Mouse (Mus musculus): ENCODE measurements at regions not wholly inside any gene's neighbourhood (a gene's known extent, or its start where the extent isn't known, plus 50 kb on each side); places are given as distances from the start of the nearest gene placed in this dataset.

DNA sequence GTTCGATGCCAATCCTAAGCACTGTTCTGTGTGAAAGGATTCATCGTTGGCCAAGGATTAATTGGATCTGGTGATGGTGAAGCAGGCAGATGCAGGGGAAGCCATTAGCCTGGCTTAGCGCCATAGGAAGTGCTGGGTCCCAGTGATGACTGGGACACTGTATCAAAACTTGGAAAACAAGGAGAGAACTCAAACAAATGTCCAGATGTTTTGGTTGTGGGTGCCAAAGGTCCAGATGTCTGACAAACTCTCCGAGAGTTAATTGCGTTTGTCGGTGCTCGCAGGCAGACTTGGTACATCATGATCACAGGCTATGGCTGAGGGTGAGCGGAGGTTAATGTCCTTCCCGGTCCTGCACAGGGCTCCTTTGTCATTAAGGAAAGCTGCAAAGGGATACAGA is 283.4 kb downstream of the Hlx start:
- Histone ChIP-seq H3K27me3 (ENCODE audit: control insufficient read depth, insufficient read depth, low read length) (no peaks in the 10 kb centered on the region), H3K9ac (ENCODE audit: low read length) (no peak overlapping the region), H3K4me1 (replicated peaks; ENCODE audit: control insufficient read depth, insufficient read depth) (no peaks in the 10 kb centered on the region), H3K27ac (replicated peaks) (no peak overlapping the region), H3K4me3 (ENCODE audit: low read depth, low read length) (no peak overlapping the region), H3K9me3 (ENCODE audit: control insufficient read depth, low read length) (no peaks in the 10 kb centered on the region), H3K4me2 (replicated peaks; ENCODE audit: low read depth) (no peak overlapping the region), H3K36me3 (ENCODE audit: control insufficient read depth, insufficient read depth, low read length) (no peaks in the 10 kb centered on the region)
- WGBS = 49% methylated on average over 9 of the region's 9 CpGs
- TF ChIP-seq CTCF (IDR thresholded peaks at IDR 0.05; ENCODE audit: low read depth) = no peak
- TF ChIP-seq EP300 (optimal IDR thresholded peaks at IDR 0.05) = no peak
- ATAC-seq (ENCODE audit: low FRiP score, low TSS enrichment) = no peak
- DNase-seq (ENCODE audit: low spot score) = no peak

GRCm38 (mm10) chr1:184447911-184448310 is 284.5 kb downstream of the Hlx start:
- Histone ChIP-seq H3K9me3 (ENCODE audit: control insufficient read depth, low read length) (no peaks in the 10 kb centered on the region), H3K27ac (replicated peaks) (no peak overlapping the region), H3K4me2 (replicated peaks; ENCODE audit: low read depth) (no peak overlapping the region), H3K27me3 (ENCODE audit: control insufficient read depth, insufficient read depth, low read length) (no peaks in the 10 kb centered on the region), H3K9ac (ENCODE audit: low read length) (no peak overlapping the region), H3K36me3 (ENCODE audit: control insufficient read depth, insufficient read depth, low read length) (no peaks in the 10 kb centered on the region), H3K4me1 (replicated peaks; ENCODE audit: control insufficient read depth, insufficient read depth) (no peaks in the 10 kb centered on the region), H3K4me3 (ENCODE audit: low read depth, low read length) (no peak overlapping the region)
- ATAC-seq (ENCODE audit: low FRiP score, low TSS enrichment) (no peak), DNase-seq (ENCODE audit: low spot score) (peak; percentile 77)
- 50% methylated on average over 7 of the region's 7 CpGs for WGBS
- TF ChIP-seq CTCF (IDR thresholded peaks at IDR 0.05; ENCODE audit: low read depth) = peak; percentile 86
- no peak for TF ChIP-seq EP300 (optimal IDR thresholded peaks at IDR 0.05)

DNA sequence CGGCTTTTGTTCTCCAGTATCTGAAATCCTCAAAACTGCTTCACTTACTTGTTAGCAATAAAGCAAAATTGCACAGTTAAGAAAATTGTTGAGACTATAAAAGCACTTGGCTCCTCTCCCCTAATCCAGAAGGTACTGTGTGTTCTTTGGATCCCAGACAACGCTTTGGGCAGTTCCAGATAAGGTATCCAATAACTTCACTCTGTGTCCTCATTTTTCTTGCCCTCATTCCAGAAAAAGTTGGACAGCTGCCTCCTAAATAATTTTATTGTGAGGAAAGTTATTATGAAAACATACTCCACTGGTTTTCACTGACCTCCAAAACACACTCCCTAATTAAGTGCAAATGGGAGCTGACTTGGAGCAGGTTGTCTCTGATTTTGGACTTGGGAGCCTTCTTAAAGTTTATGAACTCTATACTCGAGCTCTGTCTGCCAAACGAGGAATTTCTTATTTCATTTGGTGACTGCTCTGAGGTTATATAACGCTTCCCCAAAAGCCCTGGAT is 285.2 kb downstream of the Hlx start:
- WGBS = 50% methylated on average over 5 of the region's 5 CpGs
- Histone ChIP-seq H3K4me2 (replicated peaks; ENCODE audit: low read depth) (no peak overlapping the region), H3K27me3 (ENCODE audit: control insufficient read depth, insufficient read depth, low read length) (no peaks in the 10 kb centered on the region), H3K9ac (ENCODE audit: low read length) (no peak overlapping the region), H3K4me3 (ENCODE audit: low read depth, low read length) (no peak overlapping the region), H3K4me1 (replicated peaks; ENCODE audit: control insufficient read depth, insufficient read depth) (no peaks in the 10 kb centered on the region), H3K9me3 (ENCODE audit: control insufficient read depth, low read length) (no peaks in the 10 kb centered on the region), H3K27ac (replicated peaks) (no peak overlapping the region), H3K36me3 (ENCODE audit: control insufficient read depth, insufficient read depth, low read length) (no peaks in the 10 kb centered on the region)
- no peak for DNase-seq (ENCODE audit: low spot score)
- TF ChIP-seq CTCF (IDR thresholded peaks at IDR 0.05; ENCODE audit: low read depth) (no peak), EP300 (optimal IDR thresholded peaks at IDR 0.05) (no peak)
- ATAC-seq (ENCODE audit: low FRiP score, low TSS enrichment) = no peak

DNA sequence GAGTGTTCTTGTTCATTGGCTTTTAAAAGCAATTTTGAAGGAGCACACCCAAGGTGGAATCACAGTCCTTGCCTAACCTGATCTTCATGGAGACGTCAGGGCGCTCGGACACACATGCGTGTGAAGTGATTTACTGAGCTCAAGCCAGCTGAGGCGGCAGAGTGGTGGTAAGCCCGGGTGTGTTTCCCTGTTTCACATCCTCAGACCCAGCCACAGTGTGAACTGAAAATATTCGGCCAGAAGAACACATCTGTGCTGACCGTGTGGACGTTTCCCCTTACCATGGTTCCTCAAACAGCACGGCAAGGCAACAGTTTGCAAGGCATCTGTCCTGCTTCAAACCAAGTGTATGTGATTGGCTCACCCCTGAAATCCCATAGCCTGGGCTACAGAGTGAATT is 288.2 kb downstream of the Hlx start:
- H3K4me1 ChIP-seq (replicated peaks; ENCODE audit: control insufficient read depth, insufficient read depth) = no peaks in the 10 kb centered on the region
- 81% methylated on average over 10 of the region's 10 CpGs for WGBS
- no peak overlapping the region for H3K9ac ChIP-seq (ENCODE audit: low read length)
- no peak overlapping the region for H3K27ac ChIP-seq (replicated peaks)
- no peaks in the 10 kb centered on the region for H3K9me3 ChIP-seq (ENCODE audit: control insufficient read depth, low read length)
- no peaks in the 10 kb centered on the region for H3K36me3 ChIP-seq (ENCODE audit: control insufficient read depth, insufficient read depth, low read length)
- TF ChIP-seq EP300 (optimal IDR thresholded peaks at IDR 0.05) (no peak), CTCF (IDR thresholded peaks at IDR 0.05; ENCODE audit: low read depth) (no peak)
- no peaks in the 10 kb centered on the region for H3K27me3 ChIP-seq (ENCODE audit: control insufficient read depth, insufficient read depth, low read length)
- DNase-seq (ENCODE audit: low spot score) (no peak), ATAC-seq (ENCODE audit: low FRiP score, low TSS enrichment) (no peak)
- H3K4me2 ChIP-seq (replicated peaks; ENCODE audit: low read depth) = no peak overlapping the region
- no peak overlapping the region for H3K4me3 ChIP-seq (ENCODE audit: low read depth, low read length)

- TF ChIP-seq CTCF (IDR thresholded peaks at IDR 0.05; ENCODE audit: low read depth) (no peak), EP300 (optimal IDR thresholded peaks at IDR 0.05) (no peak)
- Histone ChIP-seq H3K36me3 (ENCODE audit: control insufficient read depth, insufficient read depth, low read length) (no peaks in the 10 kb centered on the region), H3K27ac (replicated peaks) (no peak overlapping the region), H3K9ac (ENCODE audit: low read length) (no peak overlapping the region), H3K4me2 (replicated peaks; ENCODE audit: low read depth) (no peak overlapping the region), H3K4me3 (ENCODE audit: low read depth, low read length) (no peak overlapping the region), H3K9me3 (ENCODE audit: control insufficient read depth, low read length) (no peaks in the 10 kb centered on the region), H3K4me1 (replicated peaks; ENCODE audit: control insufficient read depth, insufficient read depth) (no peaks in the 10 kb centered on the region), H3K27me3 (ENCODE audit: control insufficient read depth, insufficient read depth, low read length) (no peaks in the 10 kb centered on the region)
- no peak for DNase-seq (ENCODE audit: low spot score)
- WGBS = 54% methylated on average over 3 of the region's 3 CpGs
- no peak for ATAC-seq (ENCODE audit: low FRiP score, low TSS enrichment)
These were observed 289.7 kb downstream of the Hlx start for GRCm38 (mm10) chr1:184442701-184443100.

DNA sequence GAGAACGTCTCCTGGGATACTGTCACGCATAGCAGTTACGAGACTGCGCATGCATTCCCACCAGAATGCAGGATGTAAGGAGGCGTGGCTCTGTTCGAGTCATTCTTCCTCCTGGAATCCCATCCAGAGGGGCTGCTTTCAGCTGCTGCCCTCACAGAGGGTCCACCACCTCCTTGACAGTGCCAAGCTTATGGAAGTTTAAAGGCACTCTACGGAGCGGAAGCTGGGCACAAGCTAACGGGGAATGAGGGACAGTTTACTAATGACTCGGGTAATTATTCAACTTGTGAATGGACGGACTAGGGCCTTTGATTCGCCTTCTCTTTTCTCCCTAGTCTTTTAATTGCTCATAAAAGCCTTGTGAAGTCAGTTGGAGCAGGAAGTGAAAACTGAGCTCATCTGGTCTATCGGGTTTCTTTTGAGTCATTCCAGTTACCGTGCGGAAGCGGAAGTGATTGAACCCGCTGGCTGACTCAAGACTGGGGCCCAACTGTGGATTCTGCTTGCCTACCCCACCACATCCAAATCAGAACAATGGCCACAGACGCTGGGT is 291.3 kb downstream of the Hlx start:
- Histone ChIP-seq H3K9ac (ENCODE audit: low read length) (no peak overlapping the region), H3K27ac (replicated peaks) (no peak overlapping the region), H3K36me3 (ENCODE audit: control insufficient read depth, insufficient read depth, low read length) (no peaks in the 10 kb centered on the region), H3K4me2 (replicated peaks; ENCODE audit: low read depth) (peak overlapping the region; percentile 39), H3K9me3 (ENCODE audit: control insufficient read depth, low read length) (no peaks in the 10 kb centered on the region), H3K4me1 (replicated peaks; ENCODE audit: control insufficient read depth, insufficient read depth) (no peaks in the 10 kb centered on the region), H3K27me3 (ENCODE audit: control insufficient read depth, insufficient read depth, low read length) (no peaks in the 10 kb centered on the region), H3K4me3 (ENCODE audit: low read depth, low read length) (no peak overlapping the region)
- ATAC-seq (ENCODE audit: low FRiP score, low TSS enrichment) (peak; percentile 67), DNase-seq (ENCODE audit: low spot score) (peak; percentile 23)
- TF ChIP-seq CTCF (IDR thresholded peaks at IDR 0.05; ENCODE audit: low read depth) = no peak
- no peak for TF ChIP-seq EP300 (optimal IDR thresholded peaks at IDR 0.05)
- 46% methylated on average over 18 of the region's 18 CpGs for WGBS
